Mouse (Mus musculus) ES-Bruce4 (cell line): ENCODE results near the gene Cdkal1.

Experiments used
- CTCF ChIP-seq: IDR thresholded peaks from one replicate; pipeline ENCODE4 v1.8.1; 2011; ENCODE audit warnings: low read depth, low read length
- POLR2A ChIP-seq: IDR thresholded peaks from one replicate; pipeline ENCODE4 v1.8.1; 2011; ENCODE audit warnings: low read length; ENCODE audit not compliant: insufficient read depth

- TF ChIP-seq POLR2A: no peak
- TF ChIP-seq CTCF: no peak
Observed at GRCm38 (mm10) chr13:29642226-29642625, 213.2 kb downstream of the Cdkal1 start.
